Mouse (Mus musculus): Measurements from ENCODE around the gene Senp1. TPM values are rescaled to one million over a fixed set of nuclear protein-coding genes. Genes with fewer than 3 reads are reported as not detected.
A peak's percentile ranks its signal among the peaks of the same experiment; 100 is the strongest.

Senp1 gene
- polyA plus RNA-seq, 1 experiment = 1.0 TPM

- Histone ChIP-seq H3K27me3 (ENCODE audit: control insufficient read depth) (no peaks in the 10 kb centered on the region), H3K9me3 (ENCODE audit: control insufficient read depth, low read length) (no peaks in the 10 kb centered on the region), H3K4me1 (ENCODE audit: control insufficient read depth) (peaks cover 84% of the 10 kb centered on the region), H3K4me3 (replicated peaks) (no peak overlapping the region), H3K36me3 (ENCODE audit: control insufficient read depth) (peaks cover 45% of the 10 kb centered on the region)
- TF ChIP-seq GATA1 (IDR thresholded peaks at IDR 0.05; ENCODE audit: low read length) (no peak), TAL1 (IDR thresholded peaks at IDR 0.05; ENCODE audit: low read length) (no peak)
Observed at GRCm38 (mm10) chr15:98111791-98112190, 18.2 kb upstream of the Senp1 start.

GRCm38 (mm10) chr15:98108297-98109152 is 15.0 kb upstream of the Senp1 start:
- Histone ChIP-seq H3K9me3 (ENCODE audit: control insufficient read depth, low read length) (no peaks in the 10 kb centered on the region), H3K27me3 (ENCODE audit: control insufficient read depth) (no peaks in the 10 kb centered on the region), H3K4me1 (ENCODE audit: control insufficient read depth) (peaks cover 64% of the 10 kb centered on the region), H3K36me3 (ENCODE audit: control insufficient read depth) (peaks cover 35% of the 10 kb centered on the region), H3K4me3 (replicated peaks) (peak overlapping the region; percentile 75)
- no peak; the same call in 1 of the 2 replicates for TF ChIP-seq GATA1 (IDR thresholded peaks at IDR 0.05; ENCODE audit: low read length)
- TF ChIP-seq TAL1 (IDR thresholded peaks at IDR 0.05; ENCODE audit: low read length) = no peak

DNA sequence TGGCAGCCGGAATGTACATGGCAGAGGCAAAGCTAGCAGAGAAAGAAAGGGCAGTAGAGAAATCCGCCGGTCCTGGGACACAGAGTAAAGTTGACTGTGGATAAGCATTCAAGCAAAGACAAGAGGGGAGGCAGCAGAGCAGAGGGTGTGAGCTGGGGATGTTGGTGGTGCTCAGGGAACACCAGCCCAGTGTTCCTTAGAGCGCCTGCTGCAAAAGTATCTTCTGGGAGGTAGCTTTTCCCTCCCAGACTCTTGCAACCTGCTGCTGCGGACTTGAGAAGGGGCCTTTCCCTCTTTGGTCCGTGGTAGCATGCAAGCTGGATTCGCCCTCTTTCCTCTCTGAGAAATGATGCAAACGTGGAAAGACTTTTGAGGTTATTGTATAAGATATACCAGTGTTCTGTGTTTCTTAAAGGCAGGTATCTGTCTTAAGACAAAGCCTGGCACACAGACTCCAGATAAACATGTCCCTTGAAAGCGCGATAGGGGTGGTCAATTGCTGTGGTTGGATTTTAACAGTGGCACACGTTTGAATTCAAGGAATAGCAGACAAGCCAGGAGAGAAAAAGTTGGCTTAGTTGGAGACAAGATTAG is 14.3 kb upstream of the Senp1 start:
- no peaks in the 10 kb centered on the region for H3K9me3 ChIP-seq (ENCODE audit: control insufficient read depth, low read length)
- H3K27me3 ChIP-seq (ENCODE audit: control insufficient read depth) = no peaks in the 10 kb centered on the region
- peak overlapping the region; percentile 75 for H3K4me3 ChIP-seq (replicated peaks)
- peaks cover 40% of the 10 kb centered on the region for H3K36me3 ChIP-seq (ENCODE audit: control insufficient read depth)
- peaks cover 64% of the 10 kb centered on the region for H3K4me1 ChIP-seq (ENCODE audit: control insufficient read depth)
- TF ChIP-seq GATA1 (IDR thresholded peaks at IDR 0.05; ENCODE audit: low read length) (no peak), TAL1 (IDR thresholded peaks at IDR 0.05; ENCODE audit: low read length) (no peak)

- Histone ChIP-seq H3K4me1 (ENCODE audit: control insufficient read depth) (peaks cover 62% of the 10 kb centered on the region), H3K36me3 (ENCODE audit: control insufficient read depth) (peaks cover 38% of the 10 kb centered on the region)
Observed at GRCm38 (mm10) chr15:98107230-98107629, 13.7 kb upstream of the Senp1 start.

GRCm38 (mm10) chr15:98106506-98106905 is 13.0 kb upstream of the Senp1 start:
- peaks cover 35% of the 10 kb centered on the region for H3K36me3 ChIP-seq (ENCODE audit: control insufficient read depth)
- H3K4me3 ChIP-seq (replicated peaks) = no peak overlapping the region
- H3K4me1 ChIP-seq (ENCODE audit: control insufficient read depth) = peaks cover 55% of the 10 kb centered on the region
- H3K9me3 ChIP-seq (ENCODE audit: control insufficient read depth, low read length) = no peaks in the 10 kb centered on the region
- no peaks in the 10 kb centered on the region for H3K27me3 ChIP-seq (ENCODE audit: control insufficient read depth)
- no peak for TF ChIP-seq TAL1 (IDR thresholded peaks at IDR 0.05; ENCODE audit: low read length)
- no peak for TF ChIP-seq GATA1 (IDR thresholded peaks at IDR 0.05; ENCODE audit: low read length)

More at GRCm38 (mm10) chr15:98107230-98107629, 13.7 kb upstream of the Senp1 start:
- TF ChIP-seq GATA1 (IDR thresholded peaks at IDR 0.05; ENCODE audit: low read length) (no peak), TAL1 (IDR thresholded peaks at IDR 0.05; ENCODE audit: low read length) (no peak)
- H3K4me3 ChIP-seq (replicated peaks) = no peak overlapping the region
- no peaks in the 10 kb centered on the region for H3K9me3 ChIP-seq (ENCODE audit: control insufficient read depth, low read length)
- no peaks in the 10 kb centered on the region for H3K27me3 ChIP-seq (ENCODE audit: control insufficient read depth)

DNA sequence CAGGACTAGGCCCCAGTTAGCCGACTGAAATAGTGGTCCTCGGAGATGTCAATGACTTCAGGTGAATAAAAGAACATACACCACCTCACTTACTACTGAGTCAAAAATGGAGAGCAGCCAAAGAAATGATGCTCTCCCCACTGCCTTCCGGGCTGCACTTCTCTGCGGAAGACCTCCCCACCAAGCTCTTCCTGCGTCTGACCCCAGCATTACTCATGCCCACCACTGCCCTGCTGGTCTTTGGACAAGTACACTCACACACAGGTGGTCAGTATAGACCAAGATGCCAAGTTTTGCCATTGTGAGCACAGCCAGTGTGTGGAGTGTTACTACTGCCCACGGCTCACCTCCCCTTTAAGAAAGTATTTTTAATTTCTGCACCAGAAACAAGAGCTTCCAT is 8.9 kb upstream of the Senp1 start:
- peaks cover 15% of the 10 kb centered on the region for H3K4me1 ChIP-seq (ENCODE audit: control insufficient read depth)

GRCm38 (mm10) chr15:98098519-98098918 is 5.0 kb upstream of the Senp1 start:
- no peak overlapping the region for H3K4me3 ChIP-seq (replicated peaks)
- peaks cover 2% of the 10 kb centered on the region for H3K9me3 ChIP-seq (ENCODE audit: control insufficient read depth, low read length)
- TF ChIP-seq TAL1 (IDR thresholded peaks at IDR 0.05; ENCODE audit: low read length) (no peak), GATA1 (IDR thresholded peaks at IDR 0.05; ENCODE audit: low read length) (no peak)
- peaks cover 15% of the 10 kb centered on the region for H3K4me1 ChIP-seq (ENCODE audit: control insufficient read depth)
- peaks cover 71% of the 10 kb centered on the region for H3K36me3 ChIP-seq (ENCODE audit: control insufficient read depth)
- H3K27me3 ChIP-seq (ENCODE audit: control insufficient read depth) = no peaks in the 10 kb centered on the region

More for the DNA sequence above, 8.9 kb upstream of the Senp1 start:
- Histone ChIP-seq H3K9me3 (ENCODE audit: control insufficient read depth, low read length) (no peaks in the 10 kb centered on the region), H3K27me3 (ENCODE audit: control insufficient read depth) (no peaks in the 10 kb centered on the region), H3K36me3 (ENCODE audit: control insufficient read depth) (peaks cover 60% of the 10 kb centered on the region), H3K4me3 (replicated peaks) (no peak overlapping the region)
- no peak for TF ChIP-seq TAL1 (IDR thresholded peaks at IDR 0.05; ENCODE audit: low read length)
- no peak for TF ChIP-seq GATA1 (IDR thresholded peaks at IDR 0.05; ENCODE audit: low read length)

DNA sequence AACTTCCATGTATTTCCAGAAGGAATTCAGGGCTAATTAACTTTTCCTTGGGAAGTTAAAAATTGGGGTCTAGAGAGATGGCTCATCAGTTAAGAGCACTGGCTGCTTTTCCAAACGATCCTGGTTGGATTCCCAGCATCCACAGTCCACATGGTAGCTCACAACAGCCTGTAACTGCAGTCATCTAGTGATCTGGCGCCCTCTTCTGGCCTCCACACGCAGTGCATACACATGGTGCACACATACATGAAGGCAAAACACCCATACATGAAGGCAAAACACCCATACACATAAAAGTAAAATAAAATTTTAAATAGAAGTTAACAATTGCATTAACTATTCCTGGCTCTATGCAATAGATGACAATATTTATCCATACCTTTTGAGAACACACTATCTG is 3.4 kb upstream of the Senp1 start:
- TF ChIP-seq GATA1 (IDR thresholded peaks at IDR 0.05; ENCODE audit: low read length) (no peak), TAL1 (IDR thresholded peaks at IDR 0.05; ENCODE audit: low read length) (no peak)
- Histone ChIP-seq H3K4me3 (replicated peaks) (no peak overlapping the region), H3K9me3 (ENCODE audit: control insufficient read depth, low read length) (peaks cover 2% of the 10 kb centered on the region), H3K36me3 (ENCODE audit: control insufficient read depth) (peaks cover 57% of the 10 kb centered on the region), H3K4me1 (ENCODE audit: control insufficient read depth) (peaks cover 20% of the 10 kb centered on the region), H3K27me3 (ENCODE audit: control insufficient read depth) (no peaks in the 10 kb centered on the region)

DNA sequence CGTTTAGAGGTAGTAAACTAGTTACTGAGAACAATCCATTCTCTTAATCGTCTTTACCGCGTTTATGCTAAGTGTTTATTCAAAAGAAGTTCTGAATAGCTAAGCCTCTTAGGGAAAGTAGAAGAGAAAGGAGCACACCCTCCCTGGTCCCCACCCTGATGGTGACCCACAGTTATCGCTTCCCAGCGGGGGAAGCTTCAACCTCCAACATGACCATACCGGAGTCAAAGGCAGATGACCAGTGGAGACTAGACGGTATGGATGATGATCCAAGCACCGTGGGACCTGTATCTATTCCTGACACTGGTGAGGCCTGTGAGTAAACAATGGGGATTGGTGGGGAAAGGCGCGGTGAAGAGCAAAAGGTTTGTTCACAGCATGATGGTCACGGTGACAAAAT is 1.4 kb upstream of the Senp1 start:
- Histone ChIP-seq H3K27me3 (ENCODE audit: control insufficient read depth) (no peaks in the 10 kb centered on the region), H3K36me3 (ENCODE audit: control insufficient read depth) (peaks cover 52% of the 10 kb centered on the region)
- TF ChIP-seq TAL1 (IDR thresholded peaks at IDR 0.05; ENCODE audit: low read length) = no peak
- TF ChIP-seq GATA1 (IDR thresholded peaks at IDR 0.05; ENCODE audit: low read length) = no peak

More for the DNA sequence above, 1.4 kb upstream of the Senp1 start:
- Histone ChIP-seq H3K4me1 (ENCODE audit: control insufficient read depth) (peaks cover 34% of the 10 kb centered on the region), H3K9me3 (ENCODE audit: control insufficient read depth, low read length) (peaks cover 2% of the 10 kb centered on the region), H3K4me3 (replicated peaks) (no peak overlapping the region)

All from erythroblast, embryonic 14.5 days (primary cell).